Mouse (Mus musculus): ENCODE results near the gene Cdca7. TPM values are rescaled to one million over a fixed set of nuclear protein-coding genes. Genes with fewer than 3 reads are reported as not detected.

Gene Cdca7
- polyA plus RNA-seq, 1 experiment, result 3.7 TPM

GRCm38 (mm10) chr2:72508891-72509290 lies 32.9 kb downstream of the Cdca7 start:
- TF ChIP-seq CTCF (IDR thresholded peaks at IDR 0.05; ENCODE audit: low read depth, low read length) (no peak), POLR2A (IDR thresholded peaks at IDR 0.05; ENCODE audit: borderline replicate concordance, low read depth, low read length) (no peak)
- Histone ChIP-seq H3K27ac (ENCODE audit: insufficient read depth, low read depth, low read length) (no peak overlapping the region), H3K4me1 (ENCODE audit: control insufficient read depth, insufficient read depth, low read length) (0 out of 2 replicates have a peak, but pooled peaks cover 4% of the 10 kb centered on the region), H3K4me3 (ENCODE audit: insufficient read depth, low read length) (no peak overlapping the region)

GRCm38 (mm10) chr2:72515526-72515925 lies 39.6 kb downstream of the Cdca7 start:
- Histone ChIP-seq H3K27ac (ENCODE audit: insufficient read depth, low read depth, low read length) (no peak overlapping the region), H3K4me1 (ENCODE audit: control insufficient read depth, insufficient read depth, low read length) (no peaks in the 10 kb centered on the region), H3K4me3 (ENCODE audit: insufficient read depth, low read length) (no peak overlapping the region)
- TF ChIP-seq POLR2A (IDR thresholded peaks at IDR 0.05; ENCODE audit: borderline replicate concordance, low read depth, low read length) (no peak), CTCF (IDR thresholded peaks at IDR 0.05; ENCODE audit: low read depth, low read length) (no peak)

GRCm38 (mm10) chr2:72515971-72516719 lies 40.2 kb downstream of the Cdca7 start:
- TF ChIP-seq CTCF (IDR thresholded peaks at IDR 0.05; ENCODE audit: low read depth, low read length) (peak; percentile 87), POLR2A (IDR thresholded peaks at IDR 0.05; ENCODE audit: borderline replicate concordance, low read depth, low read length) (no peak)

GRCm38 (mm10) chr2:72516720-72517089 lies 40.7 kb downstream of the Cdca7 start:
- no peak for TF ChIP-seq CTCF (IDR thresholded peaks at IDR 0.05; ENCODE audit: low read depth, low read length)
- TF ChIP-seq POLR2A (IDR thresholded peaks at IDR 0.05; ENCODE audit: borderline replicate concordance, low read depth, low read length), result no peak
- no peak overlapping the region for H3K27ac ChIP-seq (ENCODE audit: insufficient read depth, low read depth, low read length)
- no peaks in the 10 kb centered on the region for H3K4me1 ChIP-seq (ENCODE audit: control insufficient read depth, insufficient read depth, low read length)
- no peak overlapping the region for H3K4me3 ChIP-seq (ENCODE audit: insufficient read depth, low read length)

More at GRCm38 (mm10) chr2:72515971-72516719, 40.2 kb downstream of the Cdca7 start:
- H3K4me3 ChIP-seq (ENCODE audit: insufficient read depth, low read length), result no peak overlapping the region
- H3K4me1 ChIP-seq (ENCODE audit: control insufficient read depth, insufficient read depth, low read length), result no peaks in the 10 kb centered on the region
- H3K27ac ChIP-seq (ENCODE audit: insufficient read depth, low read depth, low read length), result no peak overlapping the region

GRCm38 (mm10) chr2:72524022-72524421 lies 48.1 kb downstream of the Cdca7 start:
- Histone ChIP-seq H3K27ac (ENCODE audit: insufficient read depth, low read depth, low read length) (no peak overlapping the region), H3K4me1 (ENCODE audit: control insufficient read depth, insufficient read depth, low read length) (no peaks in the 10 kb centered on the region), H3K4me3 (ENCODE audit: insufficient read depth, low read length) (no peak overlapping the region)
- TF ChIP-seq CTCF (IDR thresholded peaks at IDR 0.05; ENCODE audit: low read depth, low read length), result no peak
- TF ChIP-seq POLR2A (IDR thresholded peaks at IDR 0.05; ENCODE audit: borderline replicate concordance, low read depth, low read length), result no peak

- H3K27ac ChIP-seq (ENCODE audit: insufficient read depth, low read depth, low read length), result no peak overlapping the region
- TF ChIP-seq POLR2A (IDR thresholded peaks at IDR 0.05; ENCODE audit: borderline replicate concordance, low read depth, low read length), result no peak
- no peak for TF ChIP-seq CTCF (IDR thresholded peaks at IDR 0.05; ENCODE audit: low read depth, low read length)
- H3K4me1 ChIP-seq (ENCODE audit: control insufficient read depth, insufficient read depth, low read length), result no peaks in the 10 kb centered on the region
- no peak overlapping the region for H3K4me3 ChIP-seq (ENCODE audit: insufficient read depth, low read length)
Observed at GRCm38 (mm10) chr2:72525556-72525955, 49.6 kb downstream of the Cdca7 start.

- TF ChIP-seq CTCF (IDR thresholded peaks at IDR 0.05; ENCODE audit: low read depth, low read length) (no peak), POLR2A (IDR thresholded peaks at IDR 0.05; ENCODE audit: borderline replicate concordance, low read depth, low read length) (no peak)
- no peaks in the 10 kb centered on the region for H3K4me1 ChIP-seq (ENCODE audit: control insufficient read depth, insufficient read depth, low read length)
- H3K4me3 ChIP-seq (ENCODE audit: insufficient read depth, low read length), result no peak overlapping the region
- no peak overlapping the region for H3K27ac ChIP-seq (ENCODE audit: insufficient read depth, low read depth, low read length)
Observed at GRCm38 (mm10) chr2:72529026-72529357, 53.0 kb downstream of the Cdca7 start.

GRCm38 (mm10) chr2:72529358-72530319 lies 53.7 kb downstream of the Cdca7 start:
- TF ChIP-seq CTCF (IDR thresholded peaks at IDR 0.05; ENCODE audit: low read depth, low read length), result no peak
- no peaks in the 10 kb centered on the region for H3K4me1 ChIP-seq (ENCODE audit: control insufficient read depth, insufficient read depth, low read length)
- H3K27ac ChIP-seq (ENCODE audit: insufficient read depth, low read depth, low read length), result no peak overlapping the region
- no peak overlapping the region for H3K4me3 ChIP-seq (ENCODE audit: insufficient read depth, low read length)

- TF ChIP-seq POLR2A (IDR thresholded peaks at IDR 0.05; ENCODE audit: borderline replicate concordance, low read depth, low read length) (no peak), CTCF (IDR thresholded peaks at IDR 0.05; ENCODE audit: low read depth, low read length) (no peak)
- Histone ChIP-seq H3K27ac (ENCODE audit: insufficient read depth, low read depth, low read length) (no peak overlapping the region), H3K4me3 (ENCODE audit: insufficient read depth, low read length) (no peak overlapping the region), H3K4me1 (ENCODE audit: control insufficient read depth, insufficient read depth, low read length) (no peaks in the 10 kb centered on the region)
Observed at GRCm38 (mm10) chr2:72535889-72536288, 59.9 kb downstream of the Cdca7 start.

Other genes with a start within 250 kb of the Cdca7 start
- 16.9 and 20.3 TPM in 2 replicates for gene Map3k20, start 190.5 kb upstream of the Cdca7 start, polyA plus RNA-seq (2012; ENCODE audit: insufficient read depth, insufficient read length, missing spikeins)

Data from bone marrow macrophage, adult 2 months (primary cell).